Mouse (Mus musculus): ENCODE data around the gene Prnd.

The Prnd gene

DNA sequence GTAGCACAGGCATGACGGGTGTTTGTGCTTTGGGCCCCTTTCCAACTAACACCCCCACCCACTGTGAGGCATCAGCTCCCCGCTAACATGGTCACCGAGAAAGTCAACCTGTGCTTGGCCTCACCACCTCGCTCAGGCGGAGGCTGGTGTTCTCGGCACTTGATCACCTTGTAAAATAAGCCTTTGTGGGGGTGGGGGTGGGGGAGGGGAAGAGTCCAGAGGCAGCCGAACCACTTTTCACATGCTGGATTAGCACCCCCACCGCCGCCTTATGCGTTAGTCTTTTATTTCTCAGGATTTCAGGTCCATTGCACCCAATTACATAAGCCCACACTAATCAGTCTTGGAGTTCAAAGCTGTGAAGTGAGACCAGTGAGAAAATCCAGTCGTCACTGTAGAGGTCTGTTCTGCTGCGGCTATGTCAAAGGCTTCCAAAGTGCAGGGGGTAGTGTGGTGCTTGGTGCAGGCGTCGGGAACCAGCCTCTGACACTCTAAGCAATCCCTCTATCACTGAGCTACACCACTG, 43.0 kb downstream of the Prnd start:
- CTCF ChIA-PET: no interaction called here

GRCm38 (mm10) chr2:131994971-131995370, 44.3 kb downstream of the Prnd start:
- ChIA-PET CTCF (interaction anchor here in 1 of 4 experiments (1.1 to 1.4 kb wide), 2 partner anchors 13 to 69 kb away, joined by 3 to 4 read pairs; no protein-coding TSS in a partner anchor), POLR2A (interaction anchor here in 2 of 4 experiments (1.3 to 2.9 kb wide), 5 partner anchors 13 to 161 kb away, joined by 3 to 11 read pairs (median 3); partner anchors contain the start of genes Prn (in 1 of the 2), Prnp (in 1 of the 2) and Rassf2 (in 1 of the 2))

More for the DNA sequence above, 43.0 kb downstream of the Prnd start:
- POLR2A ChIA-PET: interaction anchor here in 3 of 4 experiments (0.5 to 2.9 kb wide), 8 partner anchors 11 to 244 kb away, joined by 3 to 11 read pairs (median 3); partner anchors contain the start of gene Rassf2 (in 1 of the 3)

DNA sequence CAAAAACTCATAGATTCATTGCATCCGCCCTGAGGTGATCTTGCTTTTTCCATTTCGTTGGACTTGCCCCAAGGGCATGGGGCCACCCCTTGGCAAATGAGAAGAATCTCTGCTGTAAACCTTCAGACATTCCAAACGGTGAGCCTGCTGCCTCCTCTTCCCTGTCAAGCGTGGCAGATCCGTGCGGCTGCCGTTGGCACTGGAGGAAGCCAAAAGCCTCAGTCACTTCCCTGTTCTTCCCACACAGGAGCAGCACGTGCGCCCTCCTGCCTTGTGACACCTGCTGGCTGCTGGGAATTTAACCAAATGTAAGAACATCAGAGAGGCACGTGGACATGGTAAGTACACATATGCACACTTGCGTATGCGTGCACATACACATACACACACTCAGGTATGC, 45.1 kb downstream of the Prnd start:
- CTCF ChIA-PET: interaction anchor here in 2 of 4 experiments (1.0 to 1.5 kb wide), 2 partner anchors 13 to 140 kb away, joined by 4 to 6 read pairs; no protein-coding TSS in a partner anchor
- POLR2A ChIA-PET: interaction anchor here in 2 of 4 experiments (0.9 to 2.7 kb wide), 6 partner anchors 13 to 160 kb away, joined by 3 to 7 read pairs (median 3); partner anchors contain the start of genes Prn (in 1 of the 2) and Prnp (in 1 of the 2)

- CTCF ChIA-PET: interaction anchor here in 2 of 4 experiments (1.0 to 1.5 kb wide), 2 partner anchors 14 to 140 kb away, joined by 4 to 6 read pairs; no protein-coding TSS in a partner anchor
- POLR2A ChIA-PET: interaction anchor here in 2 of 4 experiments (0.9 to 2.7 kb wide), 3 partner anchors 15 to 86 kb away, joined by 3 to 7 read pairs (median 4); partner anchors contain the start of genes Prn (in 1 of the 2) and Prnp (in 1 of the 2)
Observed at GRCm38 (mm10) chr2:131996369-131996768, 45.7 kb downstream of the Prnd start.

- ChIA-PET POLR2A (interaction anchor here in 2 of 4 experiments (0.8 to 2.7 kb wide), 4 partner anchors 13 to 32 kb away, joined by 3 to 7 read pairs (median 5); no protein-coding TSS in a partner anchor), CTCF (interaction anchor here in 1 of 4 experiments (0.5 kb wide), 1 partner anchor 10 kb away, joined by 4 read pairs; no protein-coding TSS in a partner anchor)
Observed at GRCm38 (mm10) chr2:131997356-131997755, 46.7 kb downstream of the Prnd start.

DNA sequence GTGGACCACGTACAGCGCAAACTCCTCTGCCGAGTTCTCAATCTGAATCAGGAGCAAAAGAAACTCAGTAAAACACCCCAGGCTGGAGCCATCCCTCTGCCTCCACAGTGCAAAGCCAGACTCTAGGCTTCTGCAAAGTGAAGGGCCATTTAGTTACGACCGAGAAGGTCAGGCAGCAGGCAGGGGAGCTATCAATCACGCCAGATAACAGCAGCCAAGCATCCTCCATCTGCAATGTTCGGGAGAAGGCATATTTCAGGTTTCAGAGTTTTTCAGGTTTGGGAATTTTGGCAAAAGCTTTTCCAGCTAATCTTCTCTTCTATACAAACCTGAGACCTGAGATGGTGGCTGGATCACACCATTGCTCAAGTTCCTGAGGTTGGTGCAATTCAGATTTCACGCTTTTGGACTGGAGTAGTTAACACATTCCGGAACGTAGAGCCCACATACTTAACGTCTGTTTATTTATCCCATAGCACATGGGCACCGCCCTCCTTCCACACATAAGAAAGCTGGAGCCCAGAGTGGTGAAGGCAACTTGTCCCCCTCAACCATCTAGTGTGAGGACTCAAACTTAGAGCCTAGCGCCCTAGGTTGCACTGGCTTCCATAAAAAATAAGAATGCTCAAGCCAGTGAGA, 51.2 kb downstream of the Prnd start:
- ChIA-PET CTCF (no interaction called here), POLR2A (interaction anchor here in 1 of 4 experiments (0.6 to 1.2 kb wide), 3 partner anchors 9 to 19 kb away, joined by 3 read pairs; no protein-coding TSS in a partner anchor)

DNA sequence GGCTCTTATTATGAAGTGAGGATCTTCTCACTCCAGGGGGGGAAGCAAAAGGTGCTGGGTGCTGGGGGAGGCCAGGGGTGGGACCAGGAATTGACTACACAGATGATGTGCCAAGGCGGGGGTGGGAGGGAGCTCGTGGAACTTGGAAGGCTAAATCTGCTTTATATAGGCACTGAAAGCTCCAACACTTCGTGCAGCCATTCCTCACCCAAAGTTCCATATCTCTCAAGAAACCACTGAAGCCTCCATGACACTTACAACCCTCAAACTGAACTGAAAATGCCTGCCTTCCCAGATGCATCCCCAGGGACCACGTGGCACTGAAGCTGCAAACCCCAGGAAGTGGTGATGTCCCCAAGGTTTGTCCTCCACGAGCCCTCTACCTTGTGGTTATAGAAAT, 53.3 kb downstream of the Prnd start:
- ChIA-PET POLR2A (interaction anchor here in 2 of 4 experiments (0.7 to 2.1 kb wide), 3 partner anchors 15 to 231 kb away, joined by 3 to 4 read pairs (median 3); no protein-coding TSS in a partner anchor), CTCF (interaction anchor here in 1 of 4 experiments (1.5 kb wide), 1 partner anchor 132 kb away, joined by 4 read pairs; no protein-coding TSS in a partner anchor)

DNA sequence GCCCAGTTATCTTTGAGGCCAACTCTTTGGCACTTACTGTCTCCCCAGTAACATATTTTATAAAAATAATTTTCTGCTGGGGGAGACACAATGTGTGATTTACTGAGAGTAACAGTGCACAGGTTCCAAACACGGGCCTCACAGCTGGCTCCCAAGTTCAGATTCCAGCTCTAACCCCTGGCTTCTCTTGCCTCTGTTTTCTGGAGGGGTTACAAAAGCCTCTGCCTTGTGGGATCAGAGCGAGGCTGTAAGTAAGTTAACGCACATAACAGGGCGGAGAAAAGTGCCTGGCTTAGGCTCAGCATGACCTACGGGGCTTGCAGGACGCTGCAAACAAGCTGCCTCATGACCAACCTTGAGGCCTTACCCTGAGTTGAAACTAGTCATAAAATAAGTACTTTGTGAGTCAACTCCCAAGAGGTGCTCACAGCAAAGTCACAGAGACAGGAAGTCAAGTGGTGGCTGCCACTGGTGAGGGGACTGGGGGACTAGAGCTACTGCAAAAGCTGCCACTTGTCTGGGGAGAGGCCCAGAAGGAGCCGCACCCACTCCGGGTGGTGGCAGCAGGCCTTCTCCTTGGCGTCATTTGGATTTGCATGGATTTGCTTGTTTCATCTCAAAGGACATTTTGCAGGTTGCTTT, 54.0 kb downstream of the Prnd start:
- ChIA-PET POLR2A (interaction anchor here in 3 of 4 experiments (0.7 to 2.1 kb wide), 10 partner anchors 11 to 231 kb away, joined by 3 to 4 read pairs (median 4); partner anchors contain the start of gene Rassf2 (in 1 of the 3)), CTCF (interaction anchor here in 1 of 4 experiments (1.5 kb wide), 1 partner anchor 131 kb away, joined by 4 read pairs; no protein-coding TSS in a partner anchor)

DNA sequence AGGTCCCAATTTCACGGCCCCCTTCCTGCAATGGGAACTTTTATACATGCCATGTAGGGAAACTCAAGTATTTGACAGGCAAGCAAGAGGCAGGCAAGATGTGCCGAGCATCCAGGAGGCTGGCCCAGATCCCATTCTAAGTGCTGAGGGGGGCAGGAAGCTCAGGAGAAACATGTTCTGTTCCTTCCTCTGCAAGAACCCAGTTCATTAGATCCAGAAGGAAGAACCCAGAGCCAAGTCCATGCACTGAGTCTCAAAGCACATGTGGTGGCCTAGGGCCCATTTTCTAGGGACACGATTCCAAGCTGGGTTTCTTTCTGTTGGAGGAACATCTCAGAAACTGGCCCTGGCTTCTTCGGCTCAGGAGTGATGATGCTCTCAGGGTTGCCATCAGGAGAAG, 54.8 kb downstream of the Prnd start:
- CTCF ChIA-PET: interaction anchor here in 1 of 4 experiments (0.6 to 1.5 kb wide), 2 partner anchors 131 to 1292 kb away, joined by 4 read pairs; no protein-coding TSS in a partner anchor

More for the DNA sequence above, 54.8 kb downstream of the Prnd start:
- POLR2A ChIA-PET: interaction anchor here in 3 of 4 experiments (0.7 to 2.1 kb wide), 9 partner anchors 12 to 230 kb away, joined by 3 to 4 read pairs (median 4); partner anchors contain the start of gene Rassf2 (in 1 of the 3)

Data from embryonic stem cell, embryonic (primary cell).